Mouse (Mus musculus): ENCODE measurements around the gene Nup153.

Nup153 gene

GRCm38 (mm10) chr13:46669048-46669619 lies 58.6 kb downstream of the Nup153 start, which contains the start of gene Fam8a1:
Gene Fam8a1, plus strand, starts transcription at chr13:46669522.
- peak; percentile 87 for DNase-seq

GRCm38 (mm10) chr13:46663461-46663964 lies 64.2 kb downstream of the Nup153 start:
- no peak for DNase-seq

- DNase-seq = no peak
Observed at GRCm38 (mm10) chr13:46659211-46659610, 68.5 kb downstream of the Nup153 start.

- DNase-seq = no peak
Observed at GRCm38 (mm10) chr13:46654566-46654965, 73.2 kb downstream of the Nup153 start.

- no peak for DNase-seq
Observed at GRCm38 (mm10) chr13:46653671-46654070, 74.1 kb downstream of the Nup153 start.

- DNase-seq = no peak
Observed at GRCm38 (mm10) chr13:46652671-46653070, 75.1 kb downstream of the Nup153 start.

- no peak for DNase-seq
Observed at GRCm38 (mm10) chr13:46651853-46652252, 75.9 kb downstream of the Nup153 start.

- no peak for DNase-seq
Observed at GRCm38 (mm10) chr13:46645476-46645875, 82.3 kb downstream of the Nup153 start.

- no peak for DNase-seq
Observed at GRCm38 (mm10) chr13:46644175-46644574, 83.6 kb downstream of the Nup153 start.

- DNase-seq = no peak
Observed at GRCm38 (mm10) chr13:46642318-46642717, 85.4 kb downstream of the Nup153 start.

GRCm38 (mm10) chr13:46640608-46641468 lies 86.9 kb downstream of the Nup153 start:
- DNase-seq = no peak

GRCm38 (mm10) chr13:46634133-46634488 lies 93.6 kb downstream of the Nup153 start:
- DNase-seq = no peak

- DNase-seq = peak; percentile 5
Observed at GRCm38 (mm10) chr13:46633320-46634132, 94.2 kb downstream of the Nup153 start.

- no peak for DNase-seq
Observed at GRCm38 (mm10) chr13:46632796-46633195, 94.9 kb downstream of the Nup153 start.

Measured in cerebellum, adult 11 months (tissue).